25 mouse cellular contexts compared by ENCODE assay signal in genomic region chr10:61158594-61158993, GRCm38 (mm10). TPM values are rescaled to one million over a fixed set of nuclear protein-coding genes. Genes with fewer than 3 reads are reported as not detected.
"Had no signal": no experiment of that assay in that cellular context is flagged by ENCODE, and none has a peak within 500 bp of the region (broad histone marks: within the 10 kb centered on the region; RNA-seq: fewer than 3 reads in every experiment).

No protein-coding gene starts in this region.

- H3K4me1 ChIP-seq: midbrain, embryonic 10.5 days; midbrain, embryonic 12.5 days; neural tube, embryonic 13.5 days; neural tube, embryonic 15.5 days had no signal

- H3K4me2 ChIP-seq: lung, embryonic 14.5 days; midbrain, embryonic 12.5 days; neural tube, embryonic 13.5 days; neural tube, embryonic 15.5 days had no signal

- H3K9me3 ChIP-seq: midbrain, embryonic 10.5 days; midbrain, embryonic 12.5 days; neural tube, embryonic 13.5 days; neural tube, embryonic 15.5 days had no signal

- ATAC-seq: midbrain, embryonic 16.5 days had no signal

- H3K27me3 ChIP-seq: midbrain, embryonic 12.5 days; neural tube, embryonic 13.5 days; neural tube, embryonic 15.5 days had no signal

- H3K4me3 ChIP-seq: midbrain, embryonic 10.5 days; midbrain, embryonic 12.5 days; myocyte; neural tube, embryonic 13.5 days; neural tube, embryonic 15.5 days had no signal

- H3K36me3 ChIP-seq: midbrain, embryonic 10.5 days; midbrain, embryonic 12.5 days; neural tube, embryonic 13.5 days; neural tube, embryonic 15.5 days had no signal

- H3K9ac ChIP-seq: lung, embryonic 14.5 days; midbrain, embryonic 12.5 days; neural tube, embryonic 13.5 days; neural tube, embryonic 15.5 days had no signal

- H3K27ac ChIP-seq: midbrain, embryonic 10.5 days; midbrain, embryonic 12.5 days; neural tube, embryonic 13.5 days; neural tube, embryonic 15.5 days had no signal

- DNase-seq: lung, adult 18-20 months; lung, embryonic 14.5 days; lung, postnatal 10 days; lung, postnatal 4 days; midbrain, embryonic 14.5 days; retina, postnatal 1 day; right cerebral cortex, adult 18-20 months; right cerebral cortex, postnatal 25 days; right cerebral cortex, postnatal 4 days; spleen, adult 18-20 months; thymus, adult 2 months; thymus, postnatal 25 days; thymus, postnatal 4 days had no signal

RNA-seq across cellular contexts. Expression of gene Tbata, which starts 13.2 kb away (rescaled TPM):
- total RNA-seq: megakaryocyte, adult 5-6 weeks; megakaryocyte-erythroid progenitor cell, adult 5-6 weeks had no signal
- polyA plus RNA-seq: midbrain, embryonic 10.5 days; midbrain, embryonic 12.5 days; midbrain, embryonic 14.5 days; myocyte; neural tube, embryonic 11.5 days; neural tube, embryonic 15.5 days; small intestine, adult 2 months; stomach, embryonic 14.5 days; stomach, embryonic 16.5 days had no signal
